Mouse (Mus musculus) small intestine, adult 2 months (tissue): Measurements from ENCODE around the gene Tbxas1.

ENCODE experiments used
- CTCF ChIP-seq: fragments of 200-500 bp; IDR thresholded peaks from 2 replicates; pipeline ENCODE4 v1.5.1; 2012; ENCODE audit warnings: low read depth, mild to moderate bottlenecking, control low read depth, inconsistent platforms, low read length, moderate library complexity, mixed read lengths; ENCODE audit not compliant: insufficient replicate concordance, insufficient read length; ENCODE audit errors: extremely low read depth
- POLR2A ChIP-seq: fragments of 200-500 bp; IDR thresholded peaks from 2 replicates; pipeline ENCODE4 v1.6.1; 2012; ENCODE audit warnings: low read depth, mild to moderate bottlenecking, control low read depth, inconsistent platforms, low read length, moderate library complexity

- TF ChIP-seq CTCF (no peak), POLR2A (no peak)
Measured at GRCm38 (mm10) chr6:39061180-39061579, 186.0 kb downstream of the Tbxas1 start.
